Comparison of ENCODE assay signal across 8 mouse cellular contexts in the genomic region with DNA sequence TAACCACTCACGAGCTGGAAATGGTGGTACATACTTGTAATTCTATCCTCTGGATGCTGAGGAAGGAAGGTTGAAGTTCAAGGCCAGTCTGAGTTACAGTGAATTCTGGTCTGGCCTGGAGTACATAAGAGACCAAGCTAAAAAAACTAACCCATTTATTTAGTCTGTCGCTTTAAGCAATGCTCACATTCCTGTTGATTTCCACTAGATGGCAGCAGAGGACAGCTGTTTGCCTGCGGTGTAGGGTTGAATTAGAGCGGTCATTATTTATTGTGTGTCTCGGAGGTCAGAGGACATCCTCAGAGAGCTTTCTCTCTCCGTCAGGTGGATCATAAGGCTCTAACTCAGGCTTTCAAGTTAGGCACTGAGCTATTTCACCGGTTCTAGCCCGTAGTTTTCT. TPM values are rescaled to one million over a fixed set of nuclear protein-coding genes. Genes with fewer than 3 reads are reported as not detected.
DNase-seq lines count a peak whose midpoint lies in the region; ATAC-seq and TF ChIP-seq lines count a peak whose summit lies in the region.

No protein-coding gene starts in this region.

- H3K9ac ChIP-seq in ES-Bruce4 (ENCODE audit: low read depth, poor library complexity, severe bottlenecking) = no peak overlapping the region
- H3K9ac ChIP-seq in forebrain, embryonic 14.5 days (ENCODE audit: low read length) = no peak overlapping the region
- H3K9ac ChIP-seq in hindbrain, embryonic 14.5 days = 0 out of 2 replicates have a peak overlapping the region, but pooled peaks have one; percentile 34
- H3K9ac ChIP-seq in liver, embryonic 14.5 days (replicated peaks) = no peak overlapping the region
- H3K9ac ChIP-seq in neural tube, embryonic 11.5 days (ENCODE audit: low read length) = no peak overlapping the region

- H3K4me1 ChIP-seq in ES-Bruce4 (ENCODE audit: control insufficient read depth, insufficient read depth, low read length) = no peaks in the 10 kb centered on the region
- H3K4me1 ChIP-seq in forebrain, embryonic 14.5 days (ENCODE audit: control insufficient read depth, insufficient read depth, low read length) = no peaks in the 10 kb centered on the region
- no peaks in the 10 kb centered on the region for H3K4me1 ChIP-seq in hindbrain, embryonic 14.5 days (replicated peaks; ENCODE audit: control insufficient read depth, insufficient read depth, low read length)
- no peaks in the 10 kb centered on the region for H3K4me1 ChIP-seq in liver, embryonic 14.5 days (replicated peaks; ENCODE audit: control insufficient read depth in 2 of 2, insufficient read depth in 2 of 2, low read length in 1 of 2)
- H3K4me1 ChIP-seq in neural tube, embryonic 11.5 days (ENCODE audit: control insufficient read depth, insufficient read depth, low read length) = no peaks in the 10 kb centered on the region

- peak; percentile 50; the same call in 1 of the 2 replicates for ATAC-seq in forebrain, embryonic 14.5 days
- ATAC-seq in hindbrain, embryonic 14.5 days (ENCODE audit: low FRiP score) = peak; percentile 69; the same call in 1 of the 2 replicates
- no peak for ATAC-seq in liver, embryonic 14.5 days (ENCODE audit: insufficient read depth)
- no peak for ATAC-seq in neural tube, embryonic 11.5 days (ENCODE audit: insufficient read depth, low FRiP score, low TSS enrichment)

- no peaks in the 10 kb centered on the region for H3K9me3 ChIP-seq in ES-Bruce4 (replicated peaks; ENCODE audit: control insufficient read depth, insufficient read depth, low read length, poor library complexity, severe bottlenecking)
- H3K9me3 ChIP-seq in forebrain, embryonic 14.5 days (replicated peaks; ENCODE audit: control insufficient read depth, low read length) = no peaks in the 10 kb centered on the region
- no peaks in the 10 kb centered on the region for H3K9me3 ChIP-seq in hindbrain, embryonic 14.5 days (ENCODE audit: control insufficient read depth, low read length)
- H3K9me3 ChIP-seq in liver, embryonic 14.5 days (ENCODE audit: control insufficient read depth, low read length) = no peaks in the 10 kb centered on the region
- H3K9me3 ChIP-seq in neural tube, embryonic 11.5 days (ENCODE audit: control insufficient read depth, low read length) = no peaks in the 10 kb centered on the region

- no peak for TF ChIP-seq POLR2A in ES-Bruce4 (IDR thresholded peaks at IDR 0.05; ENCODE audit: insufficient read depth, low read length)

- intact Hi-C loops in heart, postnatal 25 days (cut with DNase I) = loop anchor here (1.0 to 10.0 kb wide), 3 partner anchors 31 to 767 kb away; no protein-coding TSS in a partner anchor

- peak overlapping the region; percentile 28; the same call in 1 of the 2 replicates for H3K4me2 ChIP-seq in forebrain, embryonic 14.5 days (ENCODE audit: low read length)
- peak overlapping the region; percentile 38 for H3K4me2 ChIP-seq in hindbrain, embryonic 14.5 days (replicated peaks)
- no peak overlapping the region for H3K4me2 ChIP-seq in liver, embryonic 14.5 days (ENCODE audit: low read depth)
- H3K4me2 ChIP-seq in neural tube, embryonic 11.5 days (ENCODE audit: low read depth) = no peak overlapping the region

- no peaks in the 10 kb centered on the region for H3K36me3 ChIP-seq in ES-Bruce4 (ENCODE audit: control insufficient read depth, insufficient read depth, low read length, poor library complexity, severe bottlenecking)
- H3K36me3 ChIP-seq in forebrain, embryonic 14.5 days (ENCODE audit: control insufficient read depth, insufficient read depth, low read length) = no peaks in the 10 kb centered on the region
- no peaks in the 10 kb centered on the region for H3K36me3 ChIP-seq in hindbrain, embryonic 14.5 days (replicated peaks; ENCODE audit: control insufficient read depth, insufficient read depth)
- no peaks in the 10 kb centered on the region for H3K36me3 ChIP-seq in liver, embryonic 14.5 days (replicated peaks; ENCODE audit: control insufficient read depth, insufficient read depth, low read depth)
- H3K36me3 ChIP-seq in neural tube, embryonic 11.5 days (ENCODE audit: control insufficient read depth, insufficient read depth, low read length) = no peaks in the 10 kb centered on the region

- H3K27ac ChIP-seq in ES-Bruce4 (ENCODE audit: insufficient read depth, low read length) = no peak overlapping the region
- no peak overlapping the region for H3K27ac ChIP-seq in forebrain, embryonic 14.5 days (ENCODE audit: low read depth, low read length)
- H3K27ac ChIP-seq in hindbrain, embryonic 14.5 days = no peak overlapping the region
- H3K27ac ChIP-seq in liver, embryonic 14.5 days = no peak overlapping the region
- no peak overlapping the region for H3K27ac ChIP-seq in neural tube, embryonic 11.5 days (ENCODE audit: low read depth, low read length)

- TF ChIP-seq EP300 in ES-Bruce4 (IDR thresholded peaks at IDR 0.05; ENCODE audit: insufficient read depth, low read depth, low read length) = no peak
- TF ChIP-seq EP300 in liver, embryonic 14.5 days (IDR thresholded peaks at IDR 0.05; ENCODE audit: low read depth) = no peak

- peak; percentile 48 to 87 for DNase-seq in heart, adult 18-20 months
- DNase-seq in heart, postnatal 25 days (ENCODE audit: low spot score) = no peak
- peak; percentile 36 for DNase-seq in cerebellum, adult 11-12 months
- peak; percentile 87 for DNase-seq in forebrain, embryonic 14.5 days (ENCODE audit: low spot score)
- DNase-seq in hindbrain, embryonic 14.5 days (ENCODE audit: low spot score) = peak; percentile 86
- DNase-seq in liver, embryonic 14.5 days (ENCODE audit: low read depth in 3 of 3, low spot score in 3 of 3) = no peak
- DNase-seq in neural tube, embryonic 11.5 days (ENCODE audit: low spot score) = peak; percentile 62

- TF ChIP-seq CTCF in ES-Bruce4 (IDR thresholded peaks at IDR 0.05; ENCODE audit: low read depth, low read length) = peak; percentile 45
- peak; percentile 78 for TF ChIP-seq CTCF in liver, embryonic 14.5 days (IDR thresholded peaks at IDR 0.05; ENCODE audit: low read depth)

- WGBS in forebrain, embryonic 14.5 days = 11% methylated on average over 8 of the region's 8 CpGs
- WGBS in hindbrain, embryonic 14.5 days = 10% methylated on average over 8 of the region's 8 CpGs
- 7% methylated on average over 8 of the region's 8 CpGs for WGBS in liver, embryonic 14.5 days (ENCODE audit: insufficient replicate concordance)
- 11% methylated on average over 8 of the region's 8 CpGs for WGBS in neural tube, embryonic 11.5 days

- no peak overlapping the region for H3K4me3 ChIP-seq in ES-Bruce4 (ENCODE audit: low read depth, low read length)
- H3K4me3 ChIP-seq in forebrain, embryonic 14.5 days (ENCODE audit: low read depth, low read length) = no peak overlapping the region
- no peak overlapping the region for H3K4me3 ChIP-seq in hindbrain, embryonic 14.5 days (replicated peaks; ENCODE audit: low read length)
- H3K4me3 ChIP-seq in liver, embryonic 14.5 days (ENCODE audit: insufficient read depth in 1 of 2, low read depth in 2 of 2, low read length in 2 of 2) = no peak overlapping the region
- no peak overlapping the region for H3K4me3 ChIP-seq in neural tube, embryonic 11.5 days (ENCODE audit: low read depth, low read length)

- no peaks in the 10 kb centered on the region for H3K27me3 ChIP-seq in ES-Bruce4 (ENCODE audit: control insufficient read depth, insufficient read depth, low read length, poor library complexity, severe bottlenecking)
- no peaks in the 10 kb centered on the region for H3K27me3 ChIP-seq in forebrain, embryonic 14.5 days (replicated peaks; ENCODE audit: control insufficient read depth, insufficient read depth, low read length)
- no peaks in the 10 kb centered on the region for H3K27me3 ChIP-seq in hindbrain, embryonic 14.5 days (ENCODE audit: control insufficient read depth, insufficient read depth, low read length)
- no peaks in the 10 kb centered on the region for H3K27me3 ChIP-seq in liver, embryonic 14.5 days (ENCODE audit: control insufficient read depth, insufficient read depth, low read length)
- H3K27me3 ChIP-seq in neural tube, embryonic 11.5 days (ENCODE audit: control insufficient read depth, insufficient read depth, low read length) = no peaks in the 10 kb centered on the region

RNA-seq across cellular contexts. Expression of gene Lsm14a, which starts 14.4 kb away (rescaled TPM):
- total RNA-seq in heart, adult 18-20 months (2021) = 10 to 100 TPM; 84.8 to 86.9 TPM
- 10 to 100 TPM; 78.9 to 81.3 TPM for total RNA-seq in heart, postnatal 25 days (2021)
- 167 and 172 TPM in 2 replicates for polyA plus RNA-seq in ES-Bruce4 (2011; ENCODE audit: insufficient read depth, insufficient read length, low read depth, missing spikeins)
- polyA plus RNA-seq in forebrain, embryonic 14.5 days (2014; fragmentation: Nextera tagmentation; extraction: Ambion mirVana) = 50.0 and 54.7 TPM in 2 replicates
- 38.2 and 38.7 TPM in 2 replicates for polyA plus RNA-seq in hindbrain, embryonic 14.5 days (2014; fragmentation: Nextera tagmentation; extraction: Ambion mirVana)
- 36.4 and 44.7 TPM in 2 replicates for polyA plus RNA-seq in liver, embryonic 14.5 days (2012; rRNA removed)
- polyA plus RNA-seq in liver, embryonic 14.5 days (2014; fragmentation: Nextera tagmentation; extraction: Ambion mirVana) = 25.4 and 27.7 TPM in 2 replicates
- 63.9 and 67.2 TPM in 2 replicates for polyA plus RNA-seq in neural tube, embryonic 11.5 days (2014; fragmentation: Nextera tagmentation; extraction: Ambion mirVana)

Comparison
In these comparisons a context has a peak if more than half of its experiments do, and no peak if none do; other contexts are left out.
1. DNase-seq: peak in heart, adult 18-20 months (2 of 2), cerebellum, adult 11-12 months (single experiment), forebrain, embryonic 14.5 days (single experiment), hindbrain, embryonic 14.5 days (single experiment) and neural tube, embryonic 11.5 days (single experiment); none in heart, postnatal 25 days (single experiment) and liver, embryonic 14.5 days (0 of 3).
2. ATAC-seq: peak in forebrain, embryonic 14.5 days (single experiment) and hindbrain, embryonic 14.5 days (single experiment); none in liver, embryonic 14.5 days (single experiment) and neural tube, embryonic 11.5 days (single experiment).
3. H3K4me2 ChIP-seq: peak in forebrain, embryonic 14.5 days (single experiment) and hindbrain, embryonic 14.5 days (single experiment); none in liver, embryonic 14.5 days (single experiment) and neural tube, embryonic 11.5 days (single experiment).